Mouse (Mus musculus) embryo, embryonic 11 days (tissue): ENCODE measurements at regions not wholly inside any gene's neighbourhood (a gene's known extent, or its start where the extent isn't known, plus 50 kb on each side); places are given as distances from the start of the nearest gene placed in this dataset.
A peak's percentile ranks its signal among the peaks of the same experiment; 100 is the strongest.

Experiments
- DNase-seq: peaks from one replicate; pipeline ENCODE4 v3.0.0-alpha.2; 2015

GRCm38 (mm10) chr5:73803431-73803830, 152.3 kb downstream of the Spata18 start:
- DNase-seq, result no peak

- no peak for DNase-seq
Measured at GRCm38 (mm10) chr5:73804556-73805230, 153.5 kb downstream of the Spata18 start.

GRCm38 (mm10) chr5:73810660-73811059, 159.5 kb downstream of the Spata18 start:
- DNase-seq, result no peak

GRCm38 (mm10) chr5:73811094-73811521, 159.9 kb downstream of the Spata18 start:
- peak; percentile 69 for DNase-seq

GRCm38 (mm10) chr5:73815752-73816151, 164.6 kb downstream of the Spata18 start:
- no peak for DNase-seq

- DNase-seq, result no peak
Measured at GRCm38 (mm10) chr5:73817180-73817579, 166.0 kb downstream of the Spata18 start.

- DNase-seq, result peak; percentile 7
Measured at GRCm38 (mm10) chr5:73821956-73822545, 170.9 kb downstream of the Spata18 start.

- DNase-seq, result no peak
Measured at GRCm38 (mm10) chr5:73823421-73823820, 172.2 kb downstream of the Spata18 start.

GRCm38 (mm10) chr5:73826941-73827340, 175.8 kb downstream of the Spata18 start:
- no peak for DNase-seq

GRCm38 (mm10) chr5:73833721-73834120, 182.5 kb downstream of the Spata18 start:
- no peak for DNase-seq

- DNase-seq, result no peak
Measured at GRCm38 (mm10) chr5:73843776-73844175, 192.6 kb downstream of the Spata18 start.

- DNase-seq, result no peak
Measured at GRCm38 (mm10) chr5:73846096-73846782, 195.1 kb downstream of the Spata18 start.

- no peak for DNase-seq
Measured at GRCm38 (mm10) chr5:73846783-73847151, 195.6 kb downstream of the Spata18 start.

- no peak for DNase-seq
Measured at GRCm38 (mm10) chr5:73851501-73851900, 200.3 kb downstream of the Spata18 start.

- DNase-seq, result peak; percentile 89
Measured at GRCm38 (mm10) chr5:73854025-73854773, 203.0 kb downstream of the Spata18 start.

GRCm38 (mm10) chr5:73854774-73855371, 203.7 kb downstream of the Spata18 start:
- no peak for DNase-seq

- no peak for DNase-seq
Measured at GRCm38 (mm10) chr5:73859320-73859719, 208.1 kb downstream of the Spata18 start.

GRCm38 (mm10) chr5:73864138-73864761, 204.0 kb downstream of the Usp46 start:
- peak; percentile 77 for DNase-seq

- DNase-seq, result no peak
Measured at GRCm38 (mm10) chr5:73872641-73873421, 195.4 kb downstream of the Usp46 start.

GRCm38 (mm10) chr5:73874770-73875169, 193.5 kb downstream of the Usp46 start:
- no peak for DNase-seq

GRCm38 (mm10) chr5:73875847-73876246, 192.4 kb downstream of the Usp46 start:
- DNase-seq, result no peak

- no peak for DNase-seq
Measured at GRCm38 (mm10) chr5:73880936-73881335, 187.3 kb downstream of the Usp46 start.
